Mouse (Mus musculus) megakaryocyte-erythroid progenitor cell, adult 5-6 weeks (primary cell): ENCODE data around the gene Tmem41a. TPM values are rescaled to one million over a fixed set of nuclear protein-coding genes. Genes with fewer than 3 reads are reported as not detected.
A peak's percentile ranks its signal among the peaks of the same experiment; 100 is the strongest.
"Not testable (repeated sequence)": the region's sequence is repeated elsewhere in the genome, so short reads cannot be mapped to it uniquely, and the experiment has no call there.

Experiments used
- ATAC-seq: replicated peaks from 2 replicates; pipeline ENCODE4 v1.8.0; 2016; ENCODE audit warnings: mild to moderate bottlenecking, inconsistent platforms; ENCODE audit not compliant: severe bottlenecking, poor library complexity, low FRiP score, low TSS enrichment
- total RNA-seq, 2 experiments: library from RNA; stranded (forward) in 1 of 2; stranded (reverse) in 1 of 2; fragments of 200-1000, 215-1000 nt in 1 of 2; fragments of >200 nt in 1 of 2; fragmentation: Nextera tagmentation in 1 of 2; gene quantifications; 2 replicates each; pipeline ENCODE4 v1.2.3; 2014 to 2017

Tmem41a gene
- total RNA-seq (2014; fragmentation: Nextera tagmentation) (48.2 and 54.8 TPM in 2 replicates), total RNA-seq (2017) (15.9 and 39.1 TPM in 2 replicates)

DNA sequence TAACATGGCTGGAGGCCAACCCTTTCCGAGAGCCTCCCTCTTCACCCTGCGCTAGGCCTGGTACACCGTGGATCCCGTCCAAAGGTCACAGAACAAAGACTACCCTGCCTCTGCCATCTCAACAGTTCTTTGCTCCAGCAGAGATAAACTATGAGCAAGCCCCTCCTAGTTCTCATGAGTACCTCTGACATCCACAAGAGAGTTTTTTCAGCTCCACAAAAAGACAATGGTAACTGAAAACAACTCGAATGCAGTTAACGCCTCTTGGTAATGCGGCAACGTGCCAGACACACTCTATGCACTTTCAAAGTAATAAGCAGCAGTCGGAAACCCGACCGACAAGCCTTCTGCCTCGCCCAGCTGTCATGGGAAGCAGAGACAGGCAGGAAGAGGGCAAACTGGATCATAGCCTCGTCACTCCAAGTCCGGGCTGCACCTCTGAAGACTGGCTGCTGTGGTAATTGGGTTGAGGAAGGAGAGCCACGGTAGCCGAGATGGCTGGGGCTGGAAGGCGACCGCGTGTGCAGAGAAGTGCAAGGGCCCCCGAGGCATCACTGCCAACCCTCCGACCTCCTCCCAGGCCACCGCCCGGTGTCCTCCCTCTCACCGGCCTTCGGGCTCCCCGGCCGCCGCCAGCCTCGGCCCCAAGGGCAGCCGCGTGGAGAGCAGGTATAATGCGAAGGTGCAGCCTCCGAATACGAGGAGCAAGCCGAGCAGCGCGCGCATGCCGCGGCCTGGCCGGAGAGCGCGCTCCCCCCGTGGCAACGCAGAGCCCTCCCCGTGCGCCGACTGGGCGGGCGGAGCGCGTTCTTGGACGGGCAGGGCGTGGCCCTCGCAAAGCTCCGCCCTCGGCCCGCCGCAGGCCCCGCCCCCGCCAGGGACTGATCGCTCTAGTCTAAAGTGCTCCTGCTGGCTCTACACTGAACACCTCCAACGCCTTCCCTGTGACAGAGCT lies at the start of gene Tmem41a:
Gene Tmem41a (minus strand): TSS at position 792 of the 955 bp plus-strand sequence.
- ATAC-seq: peak; percentile 89

DNA sequence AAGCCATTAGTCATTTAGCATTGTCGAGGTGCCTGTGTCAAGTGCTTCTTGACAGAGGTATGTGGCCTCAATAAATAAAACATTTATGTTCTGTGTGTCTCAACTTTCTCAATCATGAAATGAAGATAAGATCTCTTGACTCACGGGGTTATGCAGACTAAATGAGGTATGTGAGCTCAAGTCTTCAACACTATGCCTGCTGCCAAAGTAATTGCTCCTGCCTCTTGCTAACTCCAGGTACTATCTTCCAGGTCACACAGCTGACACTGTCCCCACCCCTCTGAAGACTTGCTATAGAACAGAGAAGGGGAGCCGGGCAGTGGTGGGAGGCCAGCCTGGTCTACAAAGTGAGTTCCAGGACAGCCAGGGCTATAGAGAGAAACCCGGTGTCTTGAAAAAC lies 49.0 kb upstream of the Tmem41a start:
- no peak; the same call in 1 of the 2 replicates for ATAC-seq

DNA sequence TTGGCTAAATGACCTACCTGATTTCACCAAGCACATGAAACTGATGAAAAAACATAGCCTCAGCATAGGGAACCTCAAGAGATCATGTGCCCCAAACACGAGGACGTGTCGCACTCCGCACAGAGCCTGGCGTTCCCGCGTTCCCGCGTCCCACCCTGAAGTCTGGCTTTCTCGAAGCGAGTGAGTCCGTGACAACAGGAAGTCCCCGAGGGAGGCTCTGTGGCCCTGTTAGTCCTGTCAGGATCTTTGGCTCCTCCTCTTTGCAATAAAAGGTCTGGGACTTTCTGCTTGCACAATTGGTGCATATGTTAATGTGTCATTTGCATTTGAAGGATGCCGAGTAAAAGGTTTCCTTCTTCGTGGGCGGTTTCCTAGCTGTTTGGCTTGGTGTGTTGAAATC lies 48.0 kb upstream of the Tmem41a start, which contains the start of gene Liph:
Gene Liph (minus strand): TSS at position 360 of the 400 bp plus-strand sequence.
- peak; percentile 43; the same call in 1 of the 2 replicates for ATAC-seq

DNA sequence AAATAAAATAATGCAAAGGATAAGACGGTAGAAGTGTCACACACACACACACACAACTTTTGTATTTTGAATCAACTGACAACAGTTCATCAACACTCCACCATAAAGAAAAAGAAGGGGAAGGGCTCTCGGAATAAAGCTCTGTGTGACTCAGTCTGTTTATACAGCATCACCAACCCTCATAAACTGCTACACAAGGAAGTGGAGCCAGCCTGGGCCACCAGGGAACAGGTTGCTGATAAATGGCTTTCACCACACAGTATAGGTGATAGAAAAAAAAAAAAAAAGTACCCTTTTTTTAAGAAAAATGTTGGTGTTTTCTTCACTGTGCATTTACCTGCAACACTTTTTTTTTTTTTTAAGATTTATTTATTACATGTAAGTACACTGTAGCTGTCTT lies 44.4 kb upstream of the Tmem41a start:
- ATAC-seq: no peak

GRCm38 (mm10) chr16:21990893-21991292 lies 43.5 kb upstream of the Tmem41a start:
- not testable (repeated sequence) for ATAC-seq

DNA sequence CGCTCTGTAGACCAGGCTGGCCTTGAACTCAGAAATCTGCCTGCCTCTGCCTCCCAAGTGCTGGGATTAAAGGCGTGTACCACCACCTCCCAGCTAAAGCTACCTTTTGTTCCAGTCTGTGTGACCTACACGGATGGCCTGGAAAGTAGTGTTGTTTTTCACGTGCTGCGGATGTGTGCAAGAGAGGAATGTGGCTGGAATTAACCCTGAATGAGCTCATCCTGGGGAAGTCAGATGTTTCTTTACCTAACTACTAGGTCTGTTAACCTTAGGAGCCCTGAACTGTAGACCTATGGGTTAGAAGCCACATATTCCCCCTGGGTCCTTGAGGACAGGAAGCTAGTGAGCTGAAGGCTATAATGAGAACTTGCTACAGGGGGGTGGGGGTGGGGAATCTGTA lies 40.6 kb upstream of the Tmem41a start:
- ATAC-seq: no peak

DNA sequence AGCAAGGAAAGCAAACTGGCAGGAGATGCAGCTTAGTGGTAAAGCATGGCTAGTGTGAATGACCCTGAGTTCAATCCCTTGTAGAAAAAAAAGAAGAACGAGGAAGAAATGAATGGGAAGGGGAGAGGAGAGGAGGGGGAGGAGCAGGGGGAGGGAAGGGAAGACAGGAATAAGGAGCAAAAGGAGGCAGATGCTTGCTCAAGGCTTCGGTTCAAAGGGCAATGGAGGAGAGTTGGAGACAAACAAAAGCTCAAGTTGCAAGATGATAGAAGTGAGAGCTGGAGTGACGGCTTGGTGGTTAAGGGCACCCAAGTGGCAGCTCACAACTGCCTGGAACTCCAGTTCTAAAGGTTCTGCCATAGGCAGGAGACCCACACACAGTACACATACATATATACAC lies 38.8 kb upstream of the Tmem41a start:
- ATAC-seq: no peak

- ATAC-seq: no peak
These were observed 36.7 kb upstream of the Tmem41a start for GRCm38 (mm10) chr16:21984091-21984490.

DNA sequence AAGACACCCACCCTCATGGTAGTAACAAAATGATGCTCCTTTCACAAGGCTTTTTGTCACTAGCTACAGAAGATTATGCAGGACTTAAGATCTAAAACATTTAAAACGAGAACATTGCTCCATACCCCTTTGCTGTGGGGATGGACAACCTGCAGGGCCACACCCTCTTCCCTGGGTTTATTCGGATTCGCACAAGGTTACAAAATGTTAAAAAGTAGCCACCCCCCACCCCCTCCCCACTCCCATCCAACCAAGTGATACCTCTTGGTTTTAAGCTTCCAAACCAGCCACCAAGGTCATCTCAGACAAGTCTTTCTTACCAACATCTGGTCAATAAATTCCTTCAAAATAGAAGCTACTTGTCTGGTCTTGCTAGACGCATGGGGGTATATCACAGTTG lies 36.2 kb upstream of the Tmem41a start:
- no peak for ATAC-seq

GRCm38 (mm10) chr16:21983146-21983545 lies 35.8 kb upstream of the Tmem41a start:
- ATAC-seq: no peak

DNA sequence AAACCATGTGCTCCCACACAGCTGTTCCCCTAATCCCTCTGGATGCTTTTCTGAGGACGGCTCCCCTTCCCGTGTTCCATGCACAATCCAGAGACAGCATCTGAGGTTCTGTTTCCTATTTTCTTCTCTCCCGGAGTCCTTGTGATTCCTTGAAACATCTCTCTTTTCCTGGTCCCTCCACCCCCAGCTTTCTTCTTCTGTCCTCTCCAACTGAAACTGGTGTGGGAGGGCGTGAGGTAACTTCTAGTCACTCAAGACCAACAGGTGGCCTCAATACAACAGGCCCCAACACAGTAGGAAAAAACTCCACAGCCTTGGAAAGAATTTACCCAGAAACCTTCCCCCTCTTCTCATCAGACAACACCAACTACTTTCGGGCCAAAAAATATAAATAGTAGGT lies 30.0 kb upstream of the Tmem41a start:
- no peak for ATAC-seq

- no peak for ATAC-seq
These were observed 28.9 kb upstream of the Tmem41a start for GRCm38 (mm10) chr16:21976203-21976602.

DNA sequence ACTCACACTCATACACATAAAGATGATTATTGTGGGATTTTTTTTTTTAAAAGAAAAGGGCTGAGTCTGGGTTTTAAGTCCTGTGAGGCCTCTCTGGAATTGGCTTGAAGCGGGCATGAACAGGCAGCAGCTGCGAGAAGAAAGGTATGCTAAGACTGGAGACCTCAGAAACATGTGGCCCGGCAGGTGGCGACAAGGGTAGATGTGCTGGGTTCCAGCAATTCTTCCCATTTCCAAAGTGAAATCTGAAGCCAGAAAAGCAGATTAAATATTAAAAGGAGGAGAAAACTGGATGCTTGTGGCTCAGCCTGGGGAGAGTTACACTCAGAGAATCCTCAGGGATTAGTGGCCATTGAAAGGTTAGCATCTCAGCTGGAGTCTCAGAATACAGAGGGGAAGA lies 24.1 kb upstream of the Tmem41a start:
- no peak for ATAC-seq

DNA sequence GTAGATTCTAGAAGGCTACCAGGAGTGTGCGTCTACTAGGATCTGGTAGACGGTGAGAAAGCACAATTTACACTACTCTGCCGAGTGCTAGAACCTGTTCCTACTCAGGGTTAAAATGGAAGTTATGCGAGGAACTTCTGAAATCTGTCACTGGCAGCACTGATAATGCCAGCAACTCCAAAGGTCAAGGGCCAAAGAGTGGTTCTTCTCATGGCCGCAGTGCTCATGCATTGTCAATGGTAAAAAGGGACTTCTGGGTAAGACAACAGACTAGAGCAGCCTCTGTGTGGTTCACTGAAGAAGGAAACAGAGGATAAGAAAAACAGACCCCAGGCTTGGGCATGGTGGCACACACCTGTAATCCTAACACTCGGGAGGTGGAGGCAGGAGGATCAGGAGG lies 23.2 kb upstream of the Tmem41a start:
- no peak for ATAC-seq

GRCm38 (mm10) chr16:21969874-21970273 lies 22.5 kb upstream of the Tmem41a start:
- no peak for ATAC-seq

- ATAC-seq: no peak
These were observed 18.2 kb upstream of the Tmem41a start for GRCm38 (mm10) chr16:21965576-21965975.

DNA sequence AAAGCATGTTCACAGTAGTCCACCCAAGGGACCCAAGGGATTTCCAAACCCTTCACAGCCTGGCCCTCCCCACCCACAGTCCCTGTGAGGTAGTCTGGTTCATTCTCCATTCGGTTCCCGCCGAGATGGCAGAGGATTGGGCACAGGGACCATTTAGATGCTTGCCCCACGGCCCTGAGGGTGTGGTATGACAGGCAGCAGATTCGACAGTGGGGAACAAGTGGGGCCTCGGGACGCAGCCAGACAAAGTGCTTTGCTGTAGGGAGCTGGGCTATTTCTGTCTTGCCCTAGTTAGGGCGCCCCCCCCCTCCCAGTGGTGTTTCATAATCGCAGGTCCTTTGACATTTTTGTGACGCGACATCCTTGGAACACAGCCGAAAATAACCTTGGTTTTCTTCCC lies 8.2 kb upstream of the Tmem41a start:
- ATAC-seq: no peak

GRCm38 (mm10) chr16:21928471-21928870 lies 18.9 kb downstream of the Tmem41a start:
- ATAC-seq: no peak

GRCm38 (mm10) chr16:21916681-21917080 lies 30.7 kb downstream of the Tmem41a start:
- ATAC-seq: no peak

DNA sequence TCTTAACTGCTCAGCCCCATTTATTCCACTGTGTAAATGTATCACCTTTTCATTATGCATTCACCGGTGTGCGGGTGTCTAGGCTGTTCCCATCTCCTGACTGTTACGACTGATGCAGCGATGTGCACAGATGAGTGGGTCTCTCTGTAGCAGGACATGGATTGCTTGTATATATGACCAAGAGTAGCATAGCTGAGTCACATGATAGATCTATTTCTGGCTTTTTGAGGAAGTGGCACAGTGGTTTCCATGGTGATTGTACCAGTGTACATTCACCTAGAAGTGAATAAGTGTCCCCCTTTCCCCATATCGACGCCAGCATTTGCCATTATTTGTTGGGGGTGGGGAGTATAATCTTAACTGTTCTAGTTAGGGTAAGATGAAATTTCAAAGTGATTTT lies 34.0 kb downstream of the Tmem41a start:
- ATAC-seq: no peak

GRCm38 (mm10) chr16:21908906-21909305 lies 38.4 kb downstream of the Tmem41a start:
- ATAC-seq: not testable (repeated sequence)
